Mouse (Mus musculus) erythroblast, adult 5-6 weeks (primary cell): Measurements from ENCODE around the gene Serinc3. TPM values are rescaled to one million over a fixed set of nuclear protein-coding genes. Genes with fewer than 3 reads are reported as not detected.

Source experiments
- ATAC-seq: replicated peaks from 2 replicates; pipeline ENCODE4 v1.8.0; 2016; ENCODE audit warnings: moderate number of reproducible peaks, mild to moderate bottlenecking, moderate TSS enrichment, inconsistent platforms; ENCODE audit not compliant: poor library complexity, low FRiP score, severe bottlenecking
- total RNA-seq, 2 experiments: library from RNA; stranded (forward) in 1 of 2; stranded (reverse) in 1 of 2; fragments of 150-400 nt in 1 of 2; fragments of 200-764, 138-1000 nt in 1 of 2; gene quantifications; 2 replicates each; pipeline versions ENCODE4 v1.2.3 to v1.2.4; 2015 to 2017; ENCODE audit warnings: low replicate concordance in 2 of 2

The Serinc3 gene
- total RNA-seq, 2 experiments from 2014 or later = 1,365 to 1,814 TPM

- ATAC-seq = no peak
Observed at GRCm38 (mm10) chr2:163601712-163602100, 43.2 kb downstream of the Serinc3 start.

- no peak for ATAC-seq
Observed at GRCm38 (mm10) chr2:163601066-163601465, 43.9 kb downstream of the Serinc3 start.

- ATAC-seq = peak; percentile 62
Observed at GRCm38 (mm10) chr2:163599226-163599625, 45.7 kb downstream of the Serinc3 start.

- ATAC-seq = no peak
Observed at GRCm38 (mm10) chr2:163597661-163598060, 47.3 kb downstream of the Serinc3 start.

GRCm38 (mm10) chr2:163596873-163597155 is 48.1 kb downstream of the Serinc3 start:
- ATAC-seq = no peak

- ATAC-seq = no peak
Observed at GRCm38 (mm10) chr2:163596057-163596872, 48.7 kb downstream of the Serinc3 start.

- ATAC-seq = no peak
Observed at GRCm38 (mm10) chr2:163595119-163595518, 49.8 kb downstream of the Serinc3 start.

- ATAC-seq = no peak
Observed at GRCm38 (mm10) chr2:163593636-163594282, 51.2 kb downstream of the Serinc3 start.

GRCm38 (mm10) chr2:163592084-163592483 is 52.8 kb downstream of the Serinc3 start:
- no peak for ATAC-seq

- no peak for ATAC-seq
Observed at GRCm38 (mm10) chr2:163590996-163591395, 53.9 kb downstream of the Serinc3 start.

GRCm38 (mm10) chr2:163590211-163590610 is 54.7 kb downstream of the Serinc3 start:
- ATAC-seq = no peak

- ATAC-seq = no peak
Observed at GRCm38 (mm10) chr2:163587506-163587905, 57.4 kb downstream of the Serinc3 start.

- ATAC-seq = 0 out of 2 replicates have a peak, but pooled peaks have one; percentile 51
Observed at GRCm38 (mm10) chr2:163586384-163587261, 58.3 kb downstream of the Serinc3 start.

- ATAC-seq = no peak
Observed at GRCm38 (mm10) chr2:163584088-163584426, 60.9 kb downstream of the Serinc3 start.

GRCm38 (mm10) chr2:163583226-163584087 is 61.5 kb downstream of the Serinc3 start:
- ATAC-seq = no peak

GRCm38 (mm10) chr2:163580069-163580945 is 64.6 kb downstream of the Serinc3 start:
- ATAC-seq = no peak

- no peak for ATAC-seq
Observed at GRCm38 (mm10) chr2:163577986-163578385, 66.9 kb downstream of the Serinc3 start.

- ATAC-seq = no peak
Observed at GRCm38 (mm10) chr2:163575248-163575647, 69.7 kb downstream of the Serinc3 start.

- ATAC-seq = no peak
Observed at GRCm38 (mm10) chr2:163574321-163574720, 70.6 kb downstream of the Serinc3 start.
